Mouse (Mus musculus) forebrain, embryonic 11.5 days (tissue): Measurements from ENCODE around the gene Gcnt1. TPM values are rescaled to one million over a fixed set of nuclear protein-coding genes. Genes with fewer than 3 reads are reported as not detected.

ENCODE experiments used
- ATAC-seq: fragments of 200-750 bp; cut with Nextera tagmentation; replicated peaks from 2 replicates; pipeline ENCODE4 v1.8.0; 2017; ENCODE audit warnings: moderate TSS enrichment; ENCODE audit not compliant: low FRiP score
- DNase-seq: peaks from one replicate; pipeline ENCODE4 v3.0.0-alpha.2; 2017; ENCODE audit warnings: low spot score
- H3K27ac ChIP-seq: fragments of 300-500 bp; sonication (generic); 2 replicates; pipeline ENCODE4 v1.5.1; 2014; ENCODE audit warnings: low read depth, low read length
- H3K27me3 ChIP-seq: fragments of 300-500 bp; sonication (generic); 2 replicates; pipeline ENCODE4 v1.6.1; 2014; ENCODE audit warnings: mild to moderate bottlenecking, low read length, mixed read lengths; ENCODE audit not compliant: control insufficient read depth, insufficient read depth
- H3K36me3 ChIP-seq: fragments of 300-500 bp; sonication (generic); 2 replicates; pipeline ENCODE4 v1.6.1; 2014; ENCODE audit warnings: mild to moderate bottlenecking, low read length, moderate library complexity, mixed read lengths; ENCODE audit not compliant: control insufficient read depth, insufficient read depth
- H3K4me1 ChIP-seq: fragments of 300-500 bp; sonication (generic); replicated peaks from 2 replicates; pipeline ENCODE4 v1.6.1; 2014; ENCODE audit warnings: low read length, mixed read lengths; ENCODE audit not compliant: control insufficient read depth, insufficient read depth
- H3K4me2 ChIP-seq: fragments of 300-500 bp; sonication (generic); 2 replicates; pipeline ENCODE4 v1.6.1; 2014; ENCODE audit warnings: low read depth, mild to moderate bottlenecking, low read length, moderate library complexity, mixed read lengths; ENCODE audit not compliant: severe bottlenecking
- H3K4me3 ChIP-seq: fragments of 300-500 bp; sonication (generic); 2 replicates; pipeline ENCODE4 v1.5.1; 2014; ENCODE audit warnings: low read depth, low read length
- H3K9ac ChIP-seq: fragments of 300-500 bp; sonication (generic); 2 replicates; pipeline ENCODE4 v1.6.1; 2014; ENCODE audit warnings: low read length
- H3K9me3 ChIP-seq: fragments of 300-500 bp; sonication (generic); 2 replicates; pipeline ENCODE4 v1.6.1; 2016; ENCODE audit warnings: low read length, mixed read lengths; ENCODE audit not compliant: control insufficient read depth
- WGBS: fragments of 180-500 bp; shearing (Covaris S2); extraction: QIAGEN DNeasy Blood & Tissue Kit; methylation state at CpG from one replicate; pipeline ENCODE4 v1.1.7; 2014; 5-methylcytosine and 5-hydroxymethylcytosine counted together
- polyA plus RNA-seq: library from polyadenylated mRNA; unstranded; fragments of >200 nt; fragmentation: Nextera tagmentation; extraction: Ambion mirVana; gene quantifications from 2 replicates; pipeline ENCODE4 v1.2.1, GENCODE M21; 2014

Gcnt1 gene
- polyA plus RNA-seq, 1 experiment from 2014 or later = 3.4 TPM

DNA sequence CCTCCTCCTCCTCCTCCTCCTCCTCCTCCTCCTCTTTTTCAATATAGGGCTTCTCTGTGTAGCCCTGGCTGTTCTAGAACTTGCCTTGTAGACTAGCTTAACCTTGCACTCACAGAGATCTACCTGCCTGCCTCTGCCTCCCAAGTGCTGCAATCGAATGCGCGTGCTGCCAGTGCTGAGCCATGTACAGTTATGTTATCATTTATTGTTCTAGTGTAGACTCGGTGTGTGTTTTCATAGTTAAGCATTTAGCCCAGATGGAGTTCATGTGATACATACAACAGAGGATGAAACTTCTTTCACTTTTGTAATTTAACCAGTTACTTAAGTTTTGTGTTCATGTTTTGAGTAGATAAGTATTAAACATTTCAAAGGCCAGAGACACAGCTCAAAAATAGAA is 12.4 kb upstream of the Gcnt1 start:
- Histone ChIP-seq H3K27ac (no peak overlapping the region), H3K4me2 (no peak overlapping the region), H3K27me3 (no peaks in the 10 kb centered on the region), H3K4me3 (no peak overlapping the region), H3K9me3 (no peaks in the 10 kb centered on the region), H3K36me3 (no peaks in the 10 kb centered on the region), H3K9ac (no peak overlapping the region), H3K4me1 (no peaks in the 10 kb centered on the region)
- 96% methylated on average over 4 of the region's 4 CpGs for WGBS
- ATAC-seq (no peak), DNase-seq (no peak)

DNA sequence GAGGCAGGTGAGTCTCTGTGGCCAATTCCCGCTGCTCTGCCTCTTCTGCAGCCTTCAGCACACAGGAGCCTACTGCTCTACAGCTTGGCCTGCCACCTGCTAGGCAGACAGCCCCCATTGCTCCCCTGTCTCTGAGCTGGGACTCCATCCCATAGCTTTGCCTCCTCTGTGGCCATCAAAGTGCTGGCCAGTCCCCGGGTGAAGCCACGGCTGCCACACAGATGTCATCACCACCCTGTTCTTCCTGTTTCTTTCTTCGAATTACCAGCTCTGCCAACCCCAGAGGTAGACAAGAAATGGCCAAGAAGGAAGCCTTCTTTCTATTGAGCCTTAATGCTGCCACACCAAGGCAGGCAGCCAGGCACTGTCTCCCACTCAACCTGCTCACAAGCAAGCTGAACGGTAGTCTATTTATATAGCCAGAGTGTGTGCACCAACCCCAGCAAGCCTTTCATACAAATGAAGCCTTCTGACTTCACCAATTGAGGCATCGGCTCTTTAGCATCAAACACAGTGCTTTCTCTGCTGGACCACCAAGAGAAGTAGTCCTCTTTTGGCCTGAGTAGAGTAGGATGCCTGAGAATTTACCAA is 10.3 kb upstream of the Gcnt1 start:
- no peak overlapping the region for H3K4me3 ChIP-seq
- no peak overlapping the region for H3K4me2 ChIP-seq
- WGBS = 85% methylated on average over 6 of the region's 6 CpGs
- H3K9ac ChIP-seq = no peak overlapping the region
- H3K27me3 ChIP-seq = no peaks in the 10 kb centered on the region
- H3K4me1 ChIP-seq = no peaks in the 10 kb centered on the region
- no peaks in the 10 kb centered on the region for H3K9me3 ChIP-seq
- no peak for ATAC-seq
- no peak for DNase-seq
- no peaks in the 10 kb centered on the region for H3K36me3 ChIP-seq
- no peak overlapping the region for H3K27ac ChIP-seq

DNA sequence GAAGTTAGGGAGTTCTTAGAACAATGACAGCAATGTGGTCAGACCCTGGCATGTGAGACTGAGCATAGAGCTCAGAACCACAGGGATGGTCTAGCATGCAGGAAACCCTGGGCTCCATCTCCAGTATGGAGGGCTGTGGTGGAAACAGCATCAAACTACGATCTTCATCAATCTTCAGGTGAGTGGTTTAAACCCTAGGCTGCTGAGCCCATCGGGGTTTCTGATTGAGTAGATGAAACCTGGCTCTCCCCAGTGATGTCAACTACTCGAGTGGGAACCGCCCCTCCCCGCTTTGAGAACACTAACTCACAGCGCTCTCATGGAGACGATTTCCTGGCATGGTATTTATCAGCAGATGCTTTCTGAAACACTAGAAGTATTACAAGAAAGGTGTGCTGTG is 7.9 kb upstream of the Gcnt1 start:
- H3K9me3 ChIP-seq = no peaks in the 10 kb centered on the region
- H3K9ac ChIP-seq = no peak overlapping the region
- no peak for DNase-seq
- H3K27ac ChIP-seq = no peak overlapping the region
- H3K27me3 ChIP-seq = no peaks in the 10 kb centered on the region
- no peaks in the 10 kb centered on the region for H3K36me3 ChIP-seq
- no peaks in the 10 kb centered on the region for H3K4me1 ChIP-seq
- H3K4me3 ChIP-seq = no peak overlapping the region
- 83% methylated on average over 7 of the region's 7 CpGs for WGBS
- ATAC-seq = no peak
- no peak overlapping the region for H3K4me2 ChIP-seq

DNA sequence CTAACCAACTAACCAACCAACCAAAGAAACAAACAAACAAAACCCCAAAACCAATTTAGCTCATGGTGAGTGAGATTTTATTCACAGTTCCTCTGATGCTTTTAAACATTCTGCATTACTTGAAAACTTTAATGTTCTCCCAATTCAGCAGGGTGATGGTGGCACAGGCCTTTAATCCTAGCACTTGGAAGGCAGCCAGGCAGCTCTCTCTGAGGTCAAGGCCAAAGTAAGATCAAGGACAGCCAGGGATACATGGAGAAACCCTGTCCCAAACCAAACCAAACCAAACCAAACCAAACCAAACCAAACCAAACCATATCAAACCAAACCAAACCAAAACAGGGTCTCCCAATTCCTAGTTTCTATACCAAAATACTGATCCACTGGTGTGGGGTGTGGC is 6.2 kb upstream of the Gcnt1 start:
- Histone ChIP-seq H3K4me3 (no peak overlapping the region), H3K36me3 (no peaks in the 10 kb centered on the region), H3K27me3 (no peaks in the 10 kb centered on the region), H3K4me2 (no peak overlapping the region), H3K9me3 (no peaks in the 10 kb centered on the region), H3K27ac (no peak overlapping the region), H3K4me1 (no peaks in the 10 kb centered on the region), H3K9ac (no peak overlapping the region)
- DNase-seq (no peak), ATAC-seq (no peak)

DNA sequence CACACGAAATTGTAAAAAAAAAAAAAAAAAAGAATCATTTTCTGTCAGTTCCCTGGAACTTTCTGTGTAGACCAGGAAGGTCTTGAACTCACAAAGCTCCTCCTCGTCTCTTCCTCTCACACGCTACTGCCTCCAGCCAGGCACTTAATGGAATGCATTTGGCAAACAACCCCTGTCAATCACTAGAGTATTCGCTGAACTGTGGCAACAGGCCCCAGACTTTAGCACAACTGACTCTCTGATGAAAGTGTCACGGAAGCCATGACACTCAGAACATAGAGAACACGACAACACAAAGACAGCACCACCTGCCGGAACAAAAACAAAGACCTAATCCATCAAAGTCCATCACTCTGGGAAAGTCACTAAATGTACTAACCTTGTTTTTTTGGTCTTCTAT is 3.1 kb downstream of the Gcnt1 start:
- H3K4me1 ChIP-seq = no peaks in the 10 kb centered on the region
- 67% methylated on average over 7 of the region's 7 CpGs for WGBS
- H3K4me3 ChIP-seq = no peak overlapping the region
- H3K36me3 ChIP-seq = no peaks in the 10 kb centered on the region
- DNase-seq (no peak), ATAC-seq (no peak)
- no peak overlapping the region for H3K27ac ChIP-seq
- H3K9ac ChIP-seq = no peak overlapping the region
- no peaks in the 10 kb centered on the region for H3K27me3 ChIP-seq
- no peaks in the 10 kb centered on the region for H3K9me3 ChIP-seq
- no peak overlapping the region for H3K4me2 ChIP-seq

DNA sequence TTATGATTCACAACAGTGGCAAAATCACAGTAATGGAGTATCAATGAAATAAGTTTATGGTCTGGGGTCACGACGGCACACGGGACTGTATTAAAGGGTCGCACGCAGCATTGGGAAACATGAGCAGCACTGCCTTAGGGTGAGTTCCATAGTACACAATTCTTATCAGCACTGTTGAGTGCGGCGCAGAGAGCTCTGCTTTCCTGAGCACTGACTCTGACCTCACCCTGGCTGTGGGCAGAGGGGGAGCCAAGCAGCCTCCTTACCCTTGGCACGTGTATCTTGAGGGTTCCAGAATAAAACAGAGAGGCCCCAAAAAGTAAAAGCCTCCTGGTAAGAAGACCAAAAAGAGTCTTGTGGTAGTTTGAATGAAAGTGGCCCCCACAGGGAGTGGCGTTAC is 4.1 kb downstream of the Gcnt1 start:
- Histone ChIP-seq H3K9ac (no peak overlapping the region), H3K27me3 (no peaks in the 10 kb centered on the region), H3K4me1 (no peaks in the 10 kb centered on the region), H3K27ac (no peak overlapping the region), H3K4me2 (no peak overlapping the region), H3K36me3 (no peaks in the 10 kb centered on the region), H3K4me3 (no peak overlapping the region), H3K9me3 (no peaks in the 10 kb centered on the region)
- 94% methylated on average over 9 of the region's 9 CpGs for WGBS
- DNase-seq (no peak), ATAC-seq (no peak)

DNA sequence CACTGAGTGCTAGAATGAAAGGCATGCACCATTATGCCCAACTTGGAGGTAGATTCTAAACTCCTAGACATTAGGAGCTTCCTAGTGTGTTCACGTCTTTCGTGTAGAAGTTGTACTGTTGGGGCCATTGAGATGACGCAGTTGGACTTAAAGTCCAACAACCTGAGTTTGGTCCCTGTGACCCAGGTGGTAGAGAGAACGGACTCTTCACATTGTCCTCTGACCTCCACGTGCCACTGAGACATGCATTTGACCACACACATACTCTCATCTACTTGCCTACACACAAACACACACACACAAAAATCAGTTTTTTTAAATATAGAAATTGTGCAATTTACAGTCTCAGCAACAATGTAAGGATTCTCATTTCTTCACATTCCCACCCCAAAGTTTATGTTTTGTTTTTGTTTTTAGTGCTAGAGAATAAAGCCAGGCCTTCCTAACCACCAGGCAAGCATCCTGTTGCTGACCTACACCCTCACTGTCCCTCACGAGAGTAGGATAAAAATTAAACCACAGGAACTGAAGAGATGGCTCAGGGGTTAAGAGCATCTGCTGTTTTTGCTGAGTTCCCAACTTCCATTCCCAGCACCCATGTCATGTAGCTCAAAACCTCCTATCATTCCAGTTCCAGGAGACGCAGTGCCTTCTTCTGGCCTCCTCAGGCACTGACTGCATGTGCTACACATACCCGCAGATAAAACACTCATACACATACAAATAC is 6.1 kb downstream of the Gcnt1 start:
- Histone ChIP-seq H3K9me3 (no peaks in the 10 kb centered on the region), H3K27ac (no peak overlapping the region), H3K9ac (no peak overlapping the region), H3K27me3 (no peaks in the 10 kb centered on the region), H3K4me1 (no peaks in the 10 kb centered on the region), H3K36me3 (no peaks in the 10 kb centered on the region), H3K4me2 (no peak overlapping the region), H3K4me3 (no peak overlapping the region)
- 92% methylated on average over 8 of the region's 8 CpGs for WGBS
- ATAC-seq (no peak), DNase-seq (no peak)

DNA sequence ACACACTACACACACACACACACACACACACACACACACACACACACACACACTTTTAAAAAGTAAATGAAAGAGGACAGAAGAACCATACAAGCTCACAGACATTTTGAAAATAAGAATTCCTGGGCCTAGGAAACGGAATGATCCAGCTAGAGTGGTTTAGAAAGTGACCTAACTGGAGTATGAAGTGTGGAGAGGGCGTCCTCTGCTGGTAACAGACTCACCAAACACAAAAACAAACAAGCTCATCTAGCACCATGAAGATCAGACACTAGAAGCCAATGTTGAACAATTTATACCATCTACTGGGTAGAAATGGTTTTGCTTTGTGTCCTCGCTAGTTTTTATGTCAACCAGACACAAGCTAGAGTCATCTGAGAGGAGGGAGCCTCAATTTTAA is 7.9 kb downstream of the Gcnt1 start:
- no peak for ATAC-seq
- no peak overlapping the region for H3K4me3 ChIP-seq
- no peaks in the 10 kb centered on the region for H3K9me3 ChIP-seq
- no peak overlapping the region for H3K4me2 ChIP-seq
- no peak overlapping the region for H3K9ac ChIP-seq
- no peak overlapping the region for H3K27ac ChIP-seq
- no peak for DNase-seq
- no peaks in the 10 kb centered on the region for H3K4me1 ChIP-seq
- WGBS = 45% methylated on average over 3 of the region's 3 CpGs
- H3K36me3 ChIP-seq = no peaks in the 10 kb centered on the region
- H3K27me3 ChIP-seq = no peaks in the 10 kb centered on the region

DNA sequence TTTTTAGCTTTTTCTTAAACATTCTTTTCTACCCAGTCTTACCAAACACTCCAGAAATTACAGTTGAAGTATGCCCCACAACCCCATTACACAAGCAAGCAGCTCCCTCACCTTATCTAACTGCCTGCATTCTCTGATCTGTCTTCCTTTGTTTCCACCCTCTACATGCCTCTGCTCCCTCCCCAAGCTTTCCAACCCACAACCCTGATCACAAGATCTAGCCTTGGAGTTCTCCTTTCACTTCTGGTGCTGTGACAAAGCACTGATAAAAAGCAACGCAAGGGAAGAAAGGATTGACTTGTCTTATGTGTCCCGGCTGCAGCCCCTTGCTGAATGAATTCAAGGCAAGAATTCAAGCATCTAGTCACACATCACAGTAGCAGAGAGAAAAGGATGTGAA is 11.5 kb downstream of the Gcnt1 start:
- 81% methylated on average over 2 of the region's 2 CpGs for WGBS
- no peaks in the 10 kb centered on the region for H3K36me3 ChIP-seq
- no peaks in the 10 kb centered on the region for H3K9me3 ChIP-seq
- DNase-seq (no peak), ATAC-seq (no peak)
- H3K27ac ChIP-seq = no peak overlapping the region
- H3K4me3 ChIP-seq = no peak overlapping the region
- no peak overlapping the region for H3K4me2 ChIP-seq
- H3K27me3 ChIP-seq = peaks cover 1% of the 10 kb centered on the region; the same call in 1 of the 2 replicates
- H3K9ac ChIP-seq = no peak overlapping the region
- peaks cover 5% of the 10 kb centered on the region; the same call in 1 of the 2 replicates for H3K4me1 ChIP-seq
